Comparison of ENCODE assay signal across 8 mouse cellular contexts in the genomic region with DNA sequence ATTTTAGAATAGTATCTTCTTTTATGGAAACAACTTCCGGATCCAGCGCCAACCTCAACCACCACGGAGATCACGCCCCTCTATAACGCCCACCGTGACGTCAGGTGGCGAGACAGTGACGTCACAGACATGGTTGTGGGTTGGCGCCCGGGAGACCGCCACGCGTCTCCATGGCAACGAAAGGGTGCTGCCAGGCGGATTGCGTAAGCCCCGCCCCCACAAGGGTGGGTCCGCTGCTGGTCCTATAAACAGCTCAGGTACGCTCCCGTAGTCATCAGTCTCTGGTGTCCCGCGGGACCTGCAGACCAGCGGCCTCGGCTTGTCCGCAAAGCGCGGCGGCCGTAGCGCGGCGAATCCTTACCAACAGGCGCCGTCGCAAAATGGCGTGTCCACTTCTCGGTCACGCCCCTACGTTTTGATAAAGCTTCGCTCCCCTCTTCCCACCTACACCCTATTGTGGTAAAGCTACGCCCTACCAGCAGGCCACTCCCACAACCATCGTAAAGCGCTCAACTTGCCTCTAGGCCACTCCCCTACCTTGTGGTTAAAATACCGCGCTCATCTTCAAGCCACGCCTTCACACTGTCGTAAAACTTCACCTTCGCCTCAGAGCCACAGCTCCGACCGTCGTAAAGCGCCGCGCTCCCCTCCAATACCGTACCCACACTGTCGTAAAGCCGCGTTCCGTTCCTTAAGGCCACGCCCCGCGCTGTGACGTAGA. TPM values are rescaled to one million over a fixed set of nuclear protein-coding genes. Genes with fewer than 3 reads are reported as not detected.
A peak's percentile ranks its signal among the peaks of the same experiment; 100 is the strongest.
DNase-seq lines count a peak whose midpoint lies in the region; ATAC-seq and TF ChIP-seq lines count a peak whose summit lies in the region.

No protein-coding gene starts in this region.

- DNase-seq in ES-E14 (ENCODE audit: low read depth, low spot score) = peak; percentile 100
- peak; percentile 100 for DNase-seq in cerebellum, adult 11-12 months
- DNase-seq in heart, postnatal 25 days (ENCODE audit: low spot score) = peak; percentile 98
- peak; percentile 99 to 100 for DNase-seq in layer of hippocampus, adult 18-20 months (ENCODE audit: low spot score in 2 of 2)
- DNase-seq in lung, adult 2 months = peak; percentile 99
- DNase-seq in thymus, adult 18-20 months = peak; percentile 96 to 99

- H3K27me3 ChIP-seq in forebrain, embryonic 15.5 days = no peaks in the 10 kb centered on the region

- H3K4me3 ChIP-seq in ES-E14 (ENCODE audit: insufficient read depth in 1 of 2, low read depth in 1 of 2, low read length in 2 of 2, poor library complexity in 1 of 2, severe bottlenecking in 1 of 2) = peak overlapping the region; percentile 65 to 67
- H3K4me3 ChIP-seq in forebrain, embryonic 15.5 days = peak overlapping the region; percentile 84
- peak overlapping the region; percentile 93 for H3K4me3 ChIP-seq in lung, adult 2 months (replicated peaks; ENCODE audit: extremely low read depth, low read depth, low read length)

- intact Hi-C loops in heart, postnatal 25 days (cut with DNase I) = loop anchor here (2.0 kb wide), 1 partner anchor 19 kb away; a partner anchor contains a TSS

- peak overlapping the region; percentile 63 for H3K4me2 ChIP-seq in forebrain, embryonic 15.5 days (replicated peaks)

- no peak for TF ChIP-seq CTCF in lung, adult 2 months (IDR thresholded peaks at IDR 0.05; ENCODE audit: insufficient read depth, low read length)

- peak; percentile 96 for TF ChIP-seq POLR2A in lung, adult 2 months (IDR thresholded peaks at IDR 0.05; ENCODE audit: borderline replicate concordance, extremely low read depth, low read depth, low read length)

- H3K36me3 ChIP-seq in ES-E14 (ENCODE audit: control insufficient read depth, insufficient read depth, low read length, poor library complexity, severe bottlenecking) = peaks cover 15% of the 10 kb centered on the region; the same call in 1 of the 2 replicates
- H3K36me3 ChIP-seq in forebrain, embryonic 15.5 days = no peaks in the 10 kb centered on the region

- WGBS in forebrain, embryonic 15.5 days = under 1% methylated on average over 64 of the region's 64 CpGs
- WGBS in lung, adult 2 months = under 1% methylated on average over 64 of the region's 64 CpGs

- H3K27ac ChIP-seq in ES-E14 (ENCODE audit: insufficient read depth, low read depth, low read length, poor library complexity, severe bottlenecking) = peak overlapping the region; percentile 91
- peak overlapping the region; percentile 100 for H3K27ac ChIP-seq in forebrain, embryonic 15.5 days (replicated peaks)

- in situ Hi-C loops in ES-E14 (cut with MboI; ENCODE audit: low sequenced_read_pairs in 2 of 2, unreplicated experiment in 2 of 2) = no loop called here

- peak overlapping the region; percentile 67 for H3K9ac ChIP-seq in ES-E14 (ENCODE audit: insufficient read depth, low read depth, low read length, poor library complexity, severe bottlenecking)
- H3K9ac ChIP-seq in forebrain, embryonic 15.5 days (replicated peaks) = peak overlapping the region; percentile 55

- H3K4me1 ChIP-seq in ES-E14 (ENCODE audit: control insufficient read depth in 2 of 2, insufficient read depth in 2 of 2, low read length in 2 of 2, poor library complexity in 1 of 2) = peaks cover 2 to 16% of the 10 kb centered on the region in 2 experiments; a peak in 2 of 4 replicates
- peaks cover 29% of the 10 kb centered on the region for H3K4me1 ChIP-seq in forebrain, embryonic 15.5 days
- H3K4me1 ChIP-seq in lung, adult 2 months (ENCODE audit: control insufficient read depth, insufficient read depth, low read length) = peaks cover 7% of the 10 kb centered on the region; the same call in 1 of the 2 replicates

- H3K9me3 ChIP-seq in ES-E14 (ENCODE audit: control insufficient read depth, insufficient read depth, low read depth, low read length) = no peaks in the 10 kb centered on the region
- H3K9me3 ChIP-seq in forebrain, embryonic 15.5 days = no peaks in the 10 kb centered on the region

- ATAC-seq in forebrain, embryonic 15.5 days (replicated peaks) = peak; percentile 96
- ATAC-seq in neutrophil, adult 5-6 weeks (ENCODE audit: extremely low read depth, insufficient number of reproducible peaks, low FRiP score, poor library complexity, severe bottlenecking) = peak; percentile 84

TF ChIP-seq in ES-E14, 5 proteins besides CTCF, POLR2A, EP300 and RAD21:
- TF ChIP-seq MAFK (IDR thresholded peaks at IDR 0.05; ENCODE audit: insufficient read depth, low read depth, low read length) (no peak), CHD2 (IDR thresholded peaks at IDR 0.05; ENCODE audit: low read depth, low read length) (no peak), ZNF384 (IDR thresholded peaks at IDR 0.05; ENCODE audit: low read depth, low read length) (no peak), HCFC1 (IDR thresholded peaks at IDR 0.05; ENCODE audit: borderline replicate concordance, insufficient read depth, low read length) (peak; percentile 51; the same call in 1 of the 2 replicates), ZC3H11A (IDR thresholded peaks at IDR 0.05; ENCODE audit: borderline replicate concordance, low read depth, low read length) (no peak)

RNA-seq across cellular contexts. Expression of a gene that starts 0.5 kb away (rescaled TPM):
- 138 and 167 TPM in 2 replicates for total RNA-seq in ES-E14 (2012; rRNA removed)
- polyA plus RNA-seq in forebrain, embryonic 15.5 days (2015; fragmentation: Nextera tagmentation; extraction: Ambion mirVana) = 117 and 126 TPM in 2 replicates
- total RNA-seq in heart, postnatal 25 days (2021) = 100 to 1,000 TPM; 116 TPM
- 100 to 1,000 TPM; 230 to 247 TPM for total RNA-seq in layer of hippocampus, adult 18-20 months (2021)
- 246 and 276 TPM in 2 replicates for polyA plus RNA-seq in lung, adult 2 months (2012; rRNA removed)
- 216 and 221 TPM in 2 replicates for total RNA-seq in neutrophil, adult 5-6 weeks (2017)

RNA-seq across cellular contexts. Expression of a gene that starts 16.3 kb away (rescaled TPM):
- total RNA-seq in ES-E14 (2012; rRNA removed) = 8.4 and 9.7 TPM in 2 replicates
- 3.2 and 4.5 TPM in 2 replicates for polyA plus RNA-seq in forebrain, embryonic 15.5 days (2015; fragmentation: Nextera tagmentation; extraction: Ambion mirVana)
- total RNA-seq in heart, postnatal 25 days (2021) = under 1 TPM; 0.52 to 0.59 TPM
- 1 to 10 TPM; 2.6 to 3.1 TPM for total RNA-seq in layer of hippocampus, adult 18-20 months (2021)
- 1.6 and 2.2 TPM in 2 replicates for polyA plus RNA-seq in lung, adult 2 months (2012; rRNA removed)
- total RNA-seq in neutrophil, adult 5-6 weeks (2017) = 0.74 and 1.3 TPM in 2 replicates

RNA-seq across cellular contexts. Expression of a gene that starts 19.4 kb away (rescaled TPM):
- 12.2 and 12.7 TPM in 2 replicates for total RNA-seq in ES-E14 (2012; rRNA removed)
- 4.5 and 6.4 TPM in 2 replicates for polyA plus RNA-seq in forebrain, embryonic 15.5 days (2015; fragmentation: Nextera tagmentation; extraction: Ambion mirVana)
- total RNA-seq in heart, postnatal 25 days (2021) = 1 to 10 TPM in 1 of 2 experiments, under 1 TPM in 1; 0.84 to 1.2 TPM
- total RNA-seq in layer of hippocampus, adult 18-20 months (2021) = 1 to 10 TPM; 1.7 to 3.4 TPM
- 10.0 and 14.1 TPM in 2 replicates for polyA plus RNA-seq in lung, adult 2 months (2012; rRNA removed)
- total RNA-seq in neutrophil, adult 5-6 weeks (2017) = not detected in 2 replicates

RNA-seq across cellular contexts. Expression of a gene that starts 19.4 kb away (rescaled TPM):
- 54.8 and 83.8 TPM in 2 replicates for total RNA-seq in ES-E14 (2012; rRNA removed)
- 66.8 and 68.2 TPM in 2 replicates for polyA plus RNA-seq in forebrain, embryonic 15.5 days (2015; fragmentation: Nextera tagmentation; extraction: Ambion mirVana)
- total RNA-seq in heart, postnatal 25 days (2021) = 10 to 100 TPM; 21.0 to 21.7 TPM
- 10 to 100 TPM; 43.9 to 54.4 TPM for total RNA-seq in layer of hippocampus, adult 18-20 months (2021)
- 91.4 and 110 TPM in 2 replicates for polyA plus RNA-seq in lung, adult 2 months (2012; rRNA removed)
- 11.2 and 13.3 TPM in 2 replicates for total RNA-seq in neutrophil, adult 5-6 weeks (2017)

RNA-seq across cellular contexts. Expression of a gene that starts 32.0 kb away (rescaled TPM):
- 67.9 and 68.7 TPM in 2 replicates for total RNA-seq in ES-E14 (2012; rRNA removed)
- polyA plus RNA-seq in forebrain, embryonic 15.5 days (2015; fragmentation: Nextera tagmentation; extraction: Ambion mirVana) = 118 and 120 TPM in 2 replicates
- total RNA-seq in heart, postnatal 25 days (2021) = 10 to 100 TPM; 50.1 to 51.1 TPM
- total RNA-seq in layer of hippocampus, adult 18-20 months (2021) = 100 to 1,000 TPM; 166 to 168 TPM
- polyA plus RNA-seq in lung, adult 2 months (2012; rRNA removed) = 191 and 262 TPM in 2 replicates
- total RNA-seq in neutrophil, adult 5-6 weeks (2017) = 26.4 and 33.0 TPM in 2 replicates

Comparison
In these comparisons a context has a peak if more than half of its experiments do, and no peak if none do; other contexts are left out.
1. Peak in every context shown above with its lines: DNase-seq, ATAC-seq, H3K4me3 ChIP-seq and H3K27ac ChIP-seq.